Mouse (Mus musculus): ENCODE results near the gene Fam84b. TPM values are rescaled to one million over a fixed set of nuclear protein-coding genes. Genes with fewer than 3 reads are reported as not detected.
"Not testable (repeated sequence)": the region's sequence is repeated elsewhere in the genome, so short reads cannot be mapped to it uniquely, and the experiment has no call there.

The Fam84b gene
- 17.7 and 18.8 TPM in 2 replicates for polyA plus RNA-seq (2012; rRNA removed)

- no peak for DNase-seq (ENCODE audit: low spot score)
Observed at GRCm38 (mm10) chr15:60853231-60853999, at the start of gene Fam84b. Gene Fam84b (minus strand): TSS chr15:60853778.

DNA sequence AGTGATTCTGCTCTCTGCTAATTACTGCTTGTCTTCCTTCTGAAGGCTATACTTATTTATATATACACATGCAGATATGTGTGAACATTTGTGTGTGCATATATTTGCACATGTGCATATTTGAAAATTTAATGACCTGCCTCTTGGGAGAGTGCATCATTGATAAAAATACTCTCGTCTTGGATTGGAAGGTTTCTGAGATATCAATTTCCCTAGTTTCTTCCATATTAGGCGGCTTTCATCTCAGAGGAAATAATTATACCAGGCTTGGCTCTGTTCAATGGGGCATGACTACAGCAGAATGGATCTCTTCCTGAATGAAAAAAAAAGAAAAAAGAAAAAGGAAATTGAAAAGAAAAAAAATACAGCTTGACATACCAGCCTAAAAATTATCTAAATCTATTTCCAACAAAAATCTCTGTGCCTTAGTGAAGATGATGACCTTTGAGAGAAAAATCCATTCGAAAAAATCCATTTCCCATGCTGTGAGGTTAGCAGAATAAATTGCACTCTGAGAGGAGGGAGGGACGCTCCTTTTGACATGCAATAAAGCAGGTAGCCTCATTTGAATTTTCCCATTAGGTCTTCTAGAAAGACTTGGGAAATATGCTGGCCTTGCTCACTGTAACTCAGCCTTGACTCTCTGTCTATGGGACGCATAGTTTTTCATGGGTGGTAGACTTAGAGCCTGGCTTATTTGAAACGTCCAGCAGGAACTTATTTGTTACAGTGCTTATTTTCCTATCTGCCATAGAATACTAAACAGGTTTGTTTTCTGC, 44.8 kb upstream of the Fam84b start:
- DNase-seq (ENCODE audit: low spot score) = no peak

GRCm38 (mm10) chr15:60896040-60896439, 42.5 kb upstream of the Fam84b start:
- no peak for DNase-seq (ENCODE audit: low spot score)

GRCm38 (mm10) chr15:60892976-60893463, 39.4 kb upstream of the Fam84b start:
- DNase-seq (ENCODE audit: low spot score) = no peak

DNA sequence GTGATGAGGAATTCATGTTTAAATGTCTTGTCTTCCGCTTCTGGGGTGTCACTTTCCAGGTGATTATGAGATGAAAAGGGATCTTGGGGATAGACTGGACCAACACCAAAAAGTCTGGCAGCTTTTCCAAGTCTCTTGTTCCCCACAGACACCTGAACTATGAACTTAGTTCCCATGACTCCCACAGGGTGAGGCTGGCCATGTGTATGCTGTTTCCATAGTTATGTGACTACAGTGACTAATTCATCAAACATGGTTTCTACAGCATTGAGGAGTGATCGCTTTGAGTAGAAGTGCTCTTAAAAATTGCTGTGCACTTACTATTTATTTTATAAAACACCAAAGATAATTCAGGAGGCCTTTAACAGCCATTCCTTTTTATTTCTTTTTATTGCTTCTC, 35.1 kb upstream of the Fam84b start:
- no peak for DNase-seq (ENCODE audit: low spot score)

GRCm38 (mm10) chr15:60875721-60876120, 22.1 kb upstream of the Fam84b start:
- no peak for DNase-seq (ENCODE audit: low spot score)

DNA sequence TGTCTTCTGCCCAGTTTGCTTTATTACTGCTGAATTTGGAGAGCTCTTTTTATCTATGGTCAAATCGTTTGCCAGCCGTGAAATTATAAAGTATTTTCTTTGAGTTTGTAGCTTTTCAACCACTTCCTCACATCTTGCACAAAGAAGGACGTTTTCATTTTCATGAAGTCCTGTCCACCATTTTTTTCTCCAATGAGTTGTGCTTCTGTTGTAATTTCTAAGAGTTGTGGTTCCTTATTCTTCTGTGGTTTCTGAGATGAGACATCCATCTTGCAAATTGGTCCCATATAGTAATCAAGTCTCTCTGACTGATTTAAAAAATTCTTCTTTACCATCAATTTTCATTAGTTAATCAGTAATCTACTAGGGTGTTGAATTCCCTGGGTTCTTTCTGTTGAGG, 8.8 kb upstream of the Fam84b start:
- no peak for DNase-seq (ENCODE audit: low spot score)

GRCm38 (mm10) chr15:60855112-60855511, 1.5 kb upstream of the Fam84b start:
- no peak for DNase-seq (ENCODE audit: low spot score)

DNA sequence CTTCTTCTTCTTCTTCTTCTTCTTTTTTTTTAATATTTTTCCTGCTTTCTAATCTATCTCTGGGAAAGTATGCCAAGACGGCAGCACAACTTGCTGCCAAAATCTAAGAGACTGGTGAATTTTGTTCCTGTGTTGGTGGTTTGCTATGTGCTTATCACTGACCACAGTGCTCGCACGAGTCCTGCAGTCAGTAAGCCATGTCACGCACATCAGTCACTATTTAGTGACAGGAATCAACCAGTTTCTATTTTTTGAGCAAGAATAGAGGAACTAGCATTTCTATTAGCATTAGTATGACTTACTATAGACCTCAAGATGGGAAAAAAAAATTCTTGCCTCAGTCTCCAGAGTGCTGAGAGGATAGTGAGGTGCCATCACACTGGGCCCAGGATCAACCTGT, 573 bp upstream of the Fam84b start:
- DNase-seq (ENCODE audit: low spot score) = no peak

GRCm38 (mm10) chr15:60848630-60849029, 4.9 kb downstream of the Fam84b start:
- no peak for DNase-seq (ENCODE audit: low spot score)

GRCm38 (mm10) chr15:60846291-60846690, 7.3 kb downstream of the Fam84b start:
- DNase-seq (ENCODE audit: low spot score) = no peak

GRCm38 (mm10) chr15:60845886-60846285, 7.7 kb downstream of the Fam84b start:
- DNase-seq (ENCODE audit: low spot score) = no peak

- DNase-seq (ENCODE audit: low spot score) = no peak
Observed at GRCm38 (mm10) chr15:60841785-60842184, 11.8 kb downstream of the Fam84b start.

GRCm38 (mm10) chr15:60841312-60841711, 12.3 kb downstream of the Fam84b start:
- DNase-seq (ENCODE audit: low spot score) = not testable (repeated sequence)

DNA sequence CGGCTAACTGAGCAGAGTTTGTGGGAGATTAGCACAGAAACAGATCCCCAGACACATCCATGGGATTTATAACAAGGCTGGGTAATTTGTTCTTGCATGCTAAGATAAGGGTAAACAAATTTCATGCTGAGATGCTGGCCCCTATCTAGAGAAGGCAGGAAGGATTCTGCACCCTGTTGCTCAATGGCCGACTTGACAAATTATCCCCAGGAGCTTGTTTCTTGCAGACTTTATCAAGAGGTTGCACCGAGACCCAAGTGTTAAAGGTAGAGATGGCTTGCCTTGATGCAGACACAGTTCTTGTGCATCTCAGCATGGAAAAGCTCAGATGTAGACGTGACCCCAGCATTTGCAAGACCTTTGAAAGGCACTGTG, 13.3 kb downstream of the Fam84b start:
- no peak for DNase-seq (ENCODE audit: low spot score)

GRCm38 (mm10) chr15:60839539-60840295, 13.9 kb downstream of the Fam84b start:
- DNase-seq (ENCODE audit: low spot score) = no peak

DNA sequence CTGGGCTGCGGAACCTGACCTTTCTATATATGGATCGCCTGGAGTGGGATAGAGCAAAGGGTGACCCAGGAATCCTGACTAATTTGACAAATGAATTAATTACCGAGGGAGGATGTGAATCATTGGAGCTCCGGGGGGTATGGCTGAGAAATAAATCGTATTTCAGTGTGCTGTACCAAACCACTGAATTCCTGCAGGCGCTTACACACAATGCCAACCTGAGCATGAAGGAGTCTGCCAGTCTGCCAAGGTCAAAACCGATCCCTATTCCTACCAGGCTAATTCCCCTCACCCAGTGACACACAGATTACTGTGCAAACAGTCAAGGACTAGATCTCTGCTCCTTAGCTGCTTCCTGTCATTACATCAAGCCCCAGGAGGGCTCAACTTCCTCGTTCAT, 15.4 kb downstream of the Fam84b start:
- no peak for DNase-seq (ENCODE audit: low spot score)

DNA sequence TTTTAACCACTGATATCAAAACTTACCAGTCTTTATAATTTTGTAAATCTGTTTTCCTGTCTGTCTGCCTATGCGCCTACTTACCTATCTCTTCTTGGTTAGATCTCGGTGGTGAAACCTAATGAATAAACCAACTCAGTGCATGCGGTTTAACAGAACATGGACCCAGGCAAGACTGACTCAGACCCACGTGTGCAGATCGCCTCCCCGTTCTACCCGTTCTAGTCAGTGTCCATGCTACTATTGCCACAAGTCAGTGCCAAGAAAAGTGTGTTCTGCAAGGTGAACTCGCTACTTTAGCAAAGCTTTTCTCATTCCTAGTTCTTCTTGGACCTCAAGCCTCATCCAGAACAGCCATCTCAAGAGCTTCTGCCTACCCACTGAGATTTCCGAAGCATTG, 15.9 kb downstream of the Fam84b start:
- no peak for DNase-seq (ENCODE audit: low spot score)

DNA sequence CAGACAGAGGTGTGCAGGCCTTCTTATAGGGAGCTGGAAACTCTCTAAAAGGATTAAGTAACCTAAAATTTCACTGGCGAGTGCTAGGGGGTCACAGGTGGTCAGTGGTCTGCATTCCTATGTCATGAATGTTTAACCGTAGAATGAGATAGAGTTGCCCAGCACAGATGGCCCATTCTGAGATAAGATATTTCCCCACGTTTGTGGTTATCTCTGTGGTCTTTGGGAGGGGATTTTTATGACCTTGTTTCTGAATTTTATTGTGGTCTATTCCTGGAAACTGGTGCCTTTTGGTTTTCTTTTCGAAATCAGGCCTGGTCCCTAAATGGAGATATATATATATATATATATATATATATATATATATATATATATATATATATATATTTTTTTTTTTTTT, 17.3 kb downstream of the Fam84b start:
- DNase-seq (ENCODE audit: low spot score) = no peak

GRCm38 (mm10) chr15:60834598-60835571, 18.7 kb downstream of the Fam84b start:
- DNase-seq (ENCODE audit: low spot score) = no peak

All from urinary bladder, adult 2 months (tissue).